Mouse (Mus musculus) urinary bladder, postnatal 14 days (tissue): ENCODE measurements around the gene Kif3c.
"Not testable (repeated sequence)": the region's sequence is repeated elsewhere in the genome, so short reads cannot be mapped to it uniquely, and the experiment has no call there.

Experiments
- DNase-seq: peaks from one replicate; pipeline ENCODE4 v3.0.0; 2021; ENCODE audit warnings: low spot score

The Kif3c gene

GRCm38 (mm10) chr12:3370979-3371925, 6.3 kb downstream of the Kif3c start:
- DNase-seq, result no peak

DNA sequence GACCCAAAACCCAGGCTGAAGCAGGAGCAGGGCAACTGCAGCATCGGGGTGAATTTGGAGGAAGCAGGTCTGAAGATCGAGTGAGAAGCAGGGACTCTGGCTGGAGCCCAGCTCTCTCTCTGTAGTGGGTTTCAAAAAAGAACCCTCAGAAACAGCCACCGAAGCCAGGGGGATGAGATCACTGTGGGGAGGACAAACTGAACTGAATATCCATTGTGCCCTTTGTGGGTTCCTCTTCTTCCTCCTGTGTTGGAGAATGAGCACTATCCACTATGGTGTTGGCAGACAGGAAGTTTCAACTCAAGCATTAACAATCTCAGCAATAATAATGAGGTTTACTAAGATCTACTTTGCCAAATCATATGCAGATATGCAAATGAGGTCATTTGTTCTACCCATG, 7.1 kb downstream of the Kif3c start:
- no peak for DNase-seq

- no peak for DNase-seq
These were observed 8.6 kb downstream of the Kif3c start for GRCm38 (mm10) chr12:3373566-3373965.

DNA sequence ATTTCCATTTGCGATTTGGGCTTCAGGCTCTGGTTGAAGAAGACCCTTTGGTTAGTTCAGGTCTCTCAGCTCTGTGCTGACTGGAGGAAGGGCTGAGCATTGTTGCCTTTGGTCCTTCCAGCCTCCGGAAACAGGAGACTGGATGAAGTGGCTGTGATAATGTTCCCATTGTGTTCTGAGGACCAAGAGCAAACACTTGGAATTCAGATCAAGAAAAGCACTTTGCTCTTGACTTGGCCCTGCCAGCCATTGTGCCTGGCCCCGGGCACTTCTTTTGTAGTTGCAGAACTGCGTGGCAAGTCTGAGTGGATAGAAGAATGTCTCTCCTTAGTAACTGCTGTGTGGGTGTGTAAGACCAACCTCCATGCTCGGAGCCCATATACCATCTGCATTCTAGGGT, 9.6 kb downstream of the Kif3c start:
- DNase-seq, result no peak

DNA sequence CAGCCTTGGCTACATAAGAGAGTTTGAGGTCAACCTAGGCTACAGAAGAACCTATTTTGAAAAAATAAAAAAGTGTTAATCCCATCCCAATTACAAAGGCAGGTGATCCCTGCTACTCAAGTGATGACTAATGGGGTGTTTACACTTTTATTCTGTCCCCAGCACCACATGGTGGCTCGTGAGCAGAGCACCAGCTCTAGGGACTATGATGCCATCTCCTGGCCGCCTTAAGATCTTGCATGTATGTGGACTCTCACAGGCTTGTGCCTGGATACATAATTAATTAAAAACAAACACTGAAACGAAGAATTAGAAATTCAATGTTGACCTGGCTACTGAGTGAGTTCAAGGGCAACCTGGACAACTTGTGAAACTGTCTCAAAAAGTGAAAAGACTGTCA, 12.3 kb downstream of the Kif3c start:
- DNase-seq, result no peak

DNA sequence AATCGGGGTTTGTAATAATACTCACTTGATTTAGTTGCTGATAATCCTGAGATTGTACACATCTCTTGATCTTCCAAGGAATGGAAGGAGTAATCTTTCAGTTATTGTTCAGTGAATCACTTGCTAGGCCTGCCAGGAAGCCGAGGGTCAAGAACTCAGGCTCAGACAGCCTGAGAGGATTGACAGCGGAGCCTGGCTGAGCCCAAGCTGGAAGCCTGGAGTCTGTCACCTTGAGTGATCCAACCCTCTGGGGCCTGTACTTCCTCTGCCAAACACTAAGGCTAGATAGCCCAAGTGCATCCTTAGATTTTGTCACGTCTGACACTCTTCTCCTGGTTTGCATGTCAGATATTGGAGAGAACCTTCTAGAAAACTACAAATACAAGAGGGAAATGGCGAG, 12.8 kb downstream of the Kif3c start:
- no peak for DNase-seq

DNA sequence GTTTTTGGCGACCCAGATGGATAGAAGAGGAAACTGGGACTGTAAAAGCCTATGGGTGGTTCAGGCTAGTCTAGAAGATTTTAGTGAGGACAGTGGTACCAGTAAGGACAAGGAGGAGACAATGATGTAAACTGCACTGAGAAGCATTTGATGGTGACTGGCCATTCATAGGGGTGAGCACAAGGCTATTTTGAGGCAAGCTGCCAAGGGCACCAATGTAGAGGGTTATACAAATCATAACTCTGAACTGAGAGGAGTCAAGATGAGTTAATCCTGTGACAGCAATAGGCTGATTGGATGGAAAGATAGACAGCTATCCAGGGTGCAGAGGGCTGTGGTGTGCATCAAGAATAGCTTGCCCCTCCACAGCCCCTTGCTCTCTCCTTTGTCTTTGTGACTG, 19.9 kb downstream of the Kif3c start:
- no peak for DNase-seq

DNA sequence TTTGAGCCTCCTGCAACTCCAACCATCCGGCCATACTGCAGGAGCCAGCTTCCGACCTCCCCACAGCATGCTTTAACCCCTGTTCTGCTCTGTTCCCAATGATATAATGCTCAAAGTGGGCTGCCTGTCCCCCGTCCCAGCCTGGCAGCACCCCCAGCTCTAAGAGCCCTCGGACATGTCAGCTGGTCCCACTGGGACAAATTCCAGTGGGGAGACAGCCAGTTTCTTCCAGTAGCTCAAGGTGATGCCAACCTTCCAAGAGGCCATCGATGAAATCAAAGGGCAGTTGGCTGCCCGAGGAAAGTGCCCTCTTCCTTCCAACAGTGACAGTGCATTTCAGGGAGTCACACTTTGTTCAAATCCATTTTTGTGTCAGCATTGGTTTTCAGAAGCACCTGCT, 20.3 kb downstream of the Kif3c start:
- no peak for DNase-seq

DNA sequence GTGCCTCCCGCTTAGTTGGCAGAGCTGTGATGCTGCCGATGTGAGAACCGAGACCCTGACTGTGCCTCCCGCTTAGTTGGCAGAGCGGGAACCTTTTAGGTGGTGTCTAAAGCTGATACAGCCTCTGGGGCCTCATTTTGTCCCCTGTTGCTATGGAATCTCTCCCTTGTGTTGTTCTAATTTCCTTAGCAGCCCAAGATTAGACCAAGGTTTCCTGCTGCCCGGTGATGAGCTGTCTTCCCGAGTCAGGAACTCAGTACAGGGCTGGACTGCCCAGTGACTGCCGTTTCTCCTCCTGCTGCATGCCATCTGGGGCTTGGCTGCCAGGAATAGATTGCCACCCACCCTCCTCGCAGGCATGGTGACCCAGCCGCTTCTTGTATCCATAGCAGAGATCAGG, 21.0 kb downstream of the Kif3c start:
- DNase-seq, result no peak

DNA sequence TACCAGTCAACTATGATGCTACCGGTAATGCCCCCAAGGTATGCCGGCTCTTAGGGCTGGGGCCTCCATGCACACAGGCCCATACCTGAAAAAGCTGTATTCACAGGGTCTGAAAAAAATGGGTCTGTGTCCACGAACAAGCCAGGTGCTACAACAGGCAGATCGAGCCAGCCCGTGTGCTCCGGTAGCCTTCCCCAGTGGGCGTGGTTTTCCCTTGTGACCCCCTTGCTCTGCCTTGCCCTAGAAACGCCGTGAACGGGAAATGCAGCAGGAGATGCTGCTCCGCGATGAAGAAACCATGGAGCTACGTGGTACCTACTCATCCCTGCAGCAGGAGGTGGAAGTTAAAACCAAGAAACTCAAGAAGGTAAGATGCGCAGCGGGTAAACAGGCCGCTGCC, 23.0 kb downstream of the Kif3c start:
- DNase-seq, result no peak

DNA sequence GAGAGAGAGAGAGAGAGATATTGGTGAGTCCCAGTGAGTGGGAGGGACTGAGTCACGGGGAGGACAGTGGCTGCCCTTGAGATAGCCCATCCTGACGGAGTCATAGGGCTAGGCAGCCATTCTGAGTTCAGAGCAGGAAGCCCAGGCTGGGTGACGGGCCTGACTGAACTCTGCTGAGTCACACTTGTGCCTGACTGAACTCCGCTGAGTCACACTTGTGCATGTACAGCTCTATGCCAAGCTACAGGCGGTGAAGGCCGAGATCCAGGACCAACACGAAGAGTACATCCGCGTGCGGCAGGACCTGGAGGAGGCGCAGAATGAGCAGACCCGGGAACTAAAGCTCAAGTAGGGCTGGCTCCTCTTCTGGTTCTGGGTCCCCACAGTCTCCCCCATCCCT, 24.5 kb downstream of the Kif3c start:
- no peak for DNase-seq

GRCm38 (mm10) chr12:3390071-3390470, 25.1 kb downstream of the Kif3c start:
- DNase-seq, result no peak

DNA sequence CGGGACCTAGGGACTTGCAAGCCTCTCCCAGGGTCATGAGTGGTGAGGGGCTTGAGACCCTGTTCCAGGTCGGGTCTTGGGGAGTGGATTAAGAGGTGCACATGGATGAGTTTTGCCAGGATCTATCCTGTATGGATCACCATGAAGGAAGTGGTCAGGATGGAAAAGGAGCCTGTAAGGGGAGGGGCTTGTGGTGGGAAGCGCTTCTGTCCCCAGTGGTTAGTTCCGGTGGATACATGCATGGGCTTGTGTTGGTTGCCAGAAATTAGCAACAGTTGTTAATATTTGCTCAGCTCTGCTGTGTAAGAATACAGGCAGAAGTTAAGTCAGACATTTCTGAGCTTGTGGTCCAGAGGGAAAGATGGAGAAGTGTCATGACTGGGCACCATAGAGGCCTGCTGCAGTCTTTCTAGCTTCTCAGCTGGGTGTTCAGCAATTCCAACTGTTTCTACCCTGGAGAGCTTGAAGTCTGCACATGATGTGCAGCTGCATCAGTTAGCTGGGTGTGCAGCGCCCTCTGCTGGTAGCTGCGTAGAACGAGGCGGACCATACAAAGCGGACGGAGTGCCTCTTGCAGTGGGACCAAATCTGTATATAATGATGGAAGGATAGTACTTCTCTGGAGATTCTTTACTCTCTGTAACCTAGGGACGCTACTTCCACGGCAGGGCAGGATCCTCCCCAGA, 25.8 kb downstream of the Kif3c start:
- peak; percentile 82 for DNase-seq

- no peak for DNase-seq
These were observed 26.3 kb downstream of the Kif3c start for GRCm38 (mm10) chr12:3391276-3391675.

DNA sequence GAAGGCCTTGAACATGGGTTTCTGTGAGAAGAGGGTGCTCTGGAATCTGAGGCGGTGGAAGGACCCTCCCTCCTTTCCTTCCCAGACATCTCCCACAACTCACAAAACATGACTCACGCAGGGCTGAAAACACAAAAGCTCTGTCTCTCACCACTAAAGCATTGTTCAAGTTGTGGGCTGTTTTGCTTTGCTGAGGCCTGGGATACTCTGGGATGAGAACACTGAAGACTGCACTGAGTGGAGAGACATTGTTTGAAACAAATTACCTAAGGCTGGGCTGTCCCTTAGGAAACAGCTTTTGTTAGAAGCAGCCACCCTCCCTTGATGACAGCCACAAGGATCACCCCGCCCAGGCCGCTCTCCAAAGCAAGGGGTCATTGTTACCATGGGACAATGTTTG, 28.2 kb downstream of the Kif3c start:
- no peak for DNase-seq

GRCm38 (mm10) chr12:3396931-3397330, 32.0 kb downstream of the Kif3c start:
- no peak for DNase-seq

- not testable (repeated sequence) for DNase-seq
These were observed 40.7 kb downstream of the Kif3c start for GRCm38 (mm10) chr12:3405662-3406061.

- DNase-seq, result no peak
These were observed 41.7 kb downstream of the Kif3c start for GRCm38 (mm10) chr12:3406585-3406984.

DNA sequence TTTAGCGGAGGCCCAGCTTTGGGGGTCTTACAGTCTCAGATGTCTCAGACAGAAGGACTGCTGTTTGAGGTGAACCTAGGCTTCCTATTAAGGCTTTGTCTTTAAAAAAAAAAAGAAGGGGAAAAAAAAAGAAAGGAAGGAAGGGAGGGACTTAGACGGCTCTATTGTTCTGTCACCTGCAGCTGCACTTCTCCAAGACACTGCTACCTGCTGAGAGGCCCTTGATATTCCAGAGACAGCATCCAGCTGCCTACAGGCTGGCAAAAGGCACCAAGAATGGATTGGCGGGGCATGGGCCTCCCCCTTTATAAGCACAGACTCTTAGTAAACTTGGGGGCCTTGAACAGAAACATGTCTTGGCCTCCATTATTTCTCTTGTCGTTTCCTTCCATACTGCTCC, 50.0 kb downstream of the Kif3c start:
- no peak for DNase-seq

GRCm38 (mm10) chr12:3418761-3419160, 53.8 kb downstream of the Kif3c start:
- no peak for DNase-seq

GRCm38 (mm10) chr12:3420519-3420918, 55.6 kb downstream of the Kif3c start:
- no peak for DNase-seq

DNA sequence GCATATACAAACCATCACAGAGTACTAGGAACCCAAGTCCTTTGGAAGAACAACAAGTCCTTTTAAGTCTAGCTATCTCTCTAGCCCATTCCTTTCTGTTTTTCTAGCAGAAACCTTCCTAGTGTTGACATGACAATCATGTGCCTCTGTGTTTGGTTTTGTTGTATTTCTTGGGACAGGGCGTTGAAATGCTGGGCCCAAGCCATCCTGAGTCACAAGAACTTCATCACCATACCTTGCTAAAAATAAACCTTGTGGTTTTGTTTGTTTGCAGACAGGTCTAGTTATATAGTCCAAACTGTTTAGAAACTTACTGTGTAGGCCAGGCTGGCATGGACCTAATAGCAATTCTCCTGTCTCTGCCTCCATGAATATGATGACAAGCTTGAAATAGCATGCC, 57.9 kb downstream of the Kif3c start:
- DNase-seq, result no peak

DNA sequence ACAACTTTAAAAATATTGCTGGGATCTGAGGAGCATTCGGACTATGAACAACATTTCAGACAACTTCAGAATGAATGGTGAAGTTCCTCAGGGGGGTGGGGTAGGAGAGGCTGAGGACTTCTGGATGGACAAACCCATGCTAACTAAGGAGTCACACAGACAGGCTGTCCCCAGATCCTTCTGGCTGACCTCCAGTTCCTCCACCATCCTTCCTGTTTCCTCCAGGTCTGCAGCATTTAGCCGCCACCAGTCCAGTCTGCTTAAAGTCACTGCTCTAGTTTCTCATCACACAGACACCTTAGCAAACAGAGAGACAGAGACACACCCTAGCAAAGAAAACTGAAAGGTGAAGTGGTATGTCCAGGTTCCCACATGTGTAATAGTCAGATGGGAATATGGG, 59.2 kb downstream of the Kif3c start:
- no peak for DNase-seq
